Mouse (Mus musculus): ENCODE results near the gene Gm11437. TPM values are rescaled to one million over a fixed set of nuclear protein-coding genes. Genes with fewer than 3 reads are reported as not detected.

The Gm11437 gene
- polyA plus RNA-seq, 1 experiment from 2014 or later: not detected

Other genes with a start within 250 kb of the Gm11437 start
- gene Ddx52, start 225.4 kb downstream of the Gm11437 start, polyA plus RNA-seq (2015; fragmentation: Nextera tagmentation; extraction: Ambion mirVana): 18.7 and 19.3 TPM in 2 replicates
- 8.3 and 9.2 TPM in 2 replicates for gene Synrg, start 203.0 kb downstream of the Gm11437 start, polyA plus RNA-seq (2015; fragmentation: Nextera tagmentation; extraction: Ambion mirVana)
- gene Dusp14, start 98.2 kb downstream of the Gm11437 start, polyA plus RNA-seq (2015; fragmentation: Nextera tagmentation; extraction: Ambion mirVana): 6.3 and 7.2 TPM in 2 replicates
- gene Tada2a, start 37.9 kb downstream of the Gm11437 start, polyA plus RNA-seq (2015; fragmentation: Nextera tagmentation; extraction: Ambion mirVana): 17.3 and 20.7 TPM in 2 replicates
- 5.1 and 6.8 TPM in 2 replicates for gene Acaca, start 37.8 kb downstream of the Gm11437 start, polyA plus RNA-seq (2015; fragmentation: Nextera tagmentation; extraction: Ambion mirVana)